Mouse (Mus musculus) layer of hippocampus, postnatal 14 days (tissue): ENCODE data around the gene Hist1h1t. TPM values are rescaled to one million over a fixed set of nuclear protein-coding genes. Genes with fewer than 3 reads are reported as not detected.
"Not testable (repeated sequence)": the region's sequence is repeated elsewhere in the genome, so short reads cannot be mapped to it uniquely, and the experiment has no call there.

Experiments
- DNase-seq, 2 experiments: peaks; one replicate each; pipeline ENCODE4 v3.0.0; 2021 to 2022; ENCODE audit warnings: low spot score in 2 of 2, mixed read lengths in 1 of 2
- long read RNA-seq, 2 experiments: library from polyadenylated mRNA; stranded (forward); transcript quantifications; one replicate each; pipeline ENCODE4 v2.0.0; 2021
- total RNA-seq, 2 experiments: library from RNA; stranded (reverse); gene quantifications; 2 replicates each; pipeline ENCODE4 v1.2.3; 2021

The Hist1h1t gene
- total RNA-seq = not detected
- long read RNA-seq, experiment 1 = 0 reads
- long read RNA-seq, experiment 2 = 0 reads

- no peak for DNase-seq
Observed at GRCm38 (mm10) chr13:23695514-23695913, at the start of gene Hist1h1t. TSS of gene Hist1h1t (plus strand) at chr13:23695814.

- DNase-seq = no peak
Observed at GRCm38 (mm10) chr13:23659636-23660366, 35.8 kb upstream of the Hist1h1t start.

- DNase-seq = no peak
Observed at GRCm38 (mm10) chr13:23662536-23662935, 33.1 kb upstream of the Hist1h1t start.

- no peak for DNase-seq
Observed at GRCm38 (mm10) chr13:23681990-23682582, 13.5 kb upstream of the Hist1h1t start.

GRCm38 (mm10) chr13:23682623-23682946 lies 13.0 kb upstream of the Hist1h1t start:
- DNase-seq = no peak

- DNase-seq = not testable (repeated sequence)
Observed at GRCm38 (mm10) chr13:23682947-23683754, 12.5 kb upstream of the Hist1h1t start.

- DNase-seq = peak; percentile 81 to 96
Observed at GRCm38 (mm10) chr13:23683755-23684281, 11.8 kb upstream of the Hist1h1t start, which contains the start of the genes Hist1h2ac and Hist1h2bc. TSS of gene Hist1h2ac (minus strand) at chr13:23683948. TSS of gene Hist1h2bc (plus strand) at chr13:23684199.

- peak; percentile 47 to 70 for DNase-seq
Observed at GRCm38 (mm10) chr13:23684295-23684945, 11.2 kb upstream of the Hist1h1t start.

- peak in 1 of 2 experiments; percentile 37 for DNase-seq
Observed at GRCm38 (mm10) chr13:23685121-23685861, 10.3 kb upstream of the Hist1h1t start.

GRCm38 (mm10) chr13:23685966-23686365 lies 9.6 kb upstream of the Hist1h1t start:
- no peak for DNase-seq

- no peak for DNase-seq
Observed at GRCm38 (mm10) chr13:23687181-23687580, 8.4 kb upstream of the Hist1h1t start.

- DNase-seq = no peak
Observed at GRCm38 (mm10) chr13:23687907-23688306, 7.7 kb upstream of the Hist1h1t start.

GRCm38 (mm10) chr13:23688956-23689355 lies 6.7 kb upstream of the Hist1h1t start:
- no peak for DNase-seq

GRCm38 (mm10) chr13:23689459-23689858 lies 6.2 kb upstream of the Hist1h1t start:
- no peak for DNase-seq

GRCm38 (mm10) chr13:23693856-23694440 lies 1.7 kb upstream of the Hist1h1t start:
- no peak for DNase-seq

GRCm38 (mm10) chr13:23694956-23695355 lies 658 bp upstream of the Hist1h1t start:
- DNase-seq = no peak

- no peak for DNase-seq
Observed at GRCm38 (mm10) chr13:23696061-23696474, 454 bp downstream of the Hist1h1t start.

GRCm38 (mm10) chr13:23697491-23698299 lies 2.1 kb downstream of the Hist1h1t start:
- peak in 1 of 2 experiments; percentile 60 for DNase-seq

GRCm38 (mm10) chr13:23698300-23698693 lies 2.7 kb downstream of the Hist1h1t start, which contains the start of gene Hist1h4c:
TSS of gene Hist1h4c (minus strand) at chr13:23698454.
- peak; percentile 99 to 100 for DNase-seq
